Mouse (Mus musculus): ENCODE measurements around the gene Fgr. TPM values are rescaled to one million over a fixed set of nuclear protein-coding genes. Genes with fewer than 3 reads are reported as not detected.

The Fgr gene
- total RNA-seq, 2 experiments from 2014 or later, result 2.4 TPM; not detected in 1

DNA sequence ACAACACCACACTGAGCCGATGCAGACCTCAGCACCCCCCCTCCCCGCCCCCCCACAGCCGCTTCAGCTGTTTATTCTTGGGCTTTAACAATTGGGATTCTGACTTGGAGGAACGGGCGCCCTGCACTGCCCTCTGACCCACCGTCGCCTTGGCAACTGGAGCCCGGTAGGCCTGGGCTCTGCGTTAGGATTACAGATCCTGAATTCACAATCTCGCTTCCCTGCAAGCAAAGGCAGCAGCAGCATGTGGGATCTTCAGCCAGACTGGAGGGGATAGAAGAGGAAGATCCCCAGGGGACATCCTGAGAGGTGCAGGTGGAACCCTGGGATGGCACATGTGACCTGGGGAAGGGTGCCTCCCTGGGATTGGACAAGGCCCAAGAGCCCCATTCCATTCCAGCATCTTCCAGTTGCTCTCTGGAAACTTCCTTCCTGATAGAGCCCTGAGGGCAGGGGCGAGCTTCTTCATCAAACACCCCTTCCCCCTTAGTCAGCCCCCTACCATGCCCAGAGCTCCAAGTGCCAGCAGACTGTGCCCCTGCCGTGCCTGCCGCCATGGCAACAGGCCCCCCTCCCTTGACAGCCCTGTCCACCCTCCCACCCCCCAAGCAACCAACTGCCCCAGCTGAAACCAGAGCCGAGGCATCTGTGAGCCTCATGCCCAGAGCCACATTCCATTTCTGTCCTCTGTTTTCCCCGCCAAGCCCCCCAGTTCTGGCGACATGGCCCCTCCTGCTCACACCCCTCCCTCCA is 73.6 kb downstream of the Fgr start:
- no peak for ATAC-seq (replicated peaks; ENCODE audit: poor library complexity, severe bottlenecking)

GRCm38 (mm10) chr4:133049071-133049920 is 75.4 kb downstream of the Fgr start:
- ATAC-seq (replicated peaks; ENCODE audit: poor library complexity, severe bottlenecking), result no peak

GRCm38 (mm10) chr4:133050196-133050836 is 76.4 kb downstream of the Fgr start:
- peak; percentile 13; the same call in 1 of the 2 replicates for ATAC-seq (replicated peaks; ENCODE audit: poor library complexity, severe bottlenecking)

DNA sequence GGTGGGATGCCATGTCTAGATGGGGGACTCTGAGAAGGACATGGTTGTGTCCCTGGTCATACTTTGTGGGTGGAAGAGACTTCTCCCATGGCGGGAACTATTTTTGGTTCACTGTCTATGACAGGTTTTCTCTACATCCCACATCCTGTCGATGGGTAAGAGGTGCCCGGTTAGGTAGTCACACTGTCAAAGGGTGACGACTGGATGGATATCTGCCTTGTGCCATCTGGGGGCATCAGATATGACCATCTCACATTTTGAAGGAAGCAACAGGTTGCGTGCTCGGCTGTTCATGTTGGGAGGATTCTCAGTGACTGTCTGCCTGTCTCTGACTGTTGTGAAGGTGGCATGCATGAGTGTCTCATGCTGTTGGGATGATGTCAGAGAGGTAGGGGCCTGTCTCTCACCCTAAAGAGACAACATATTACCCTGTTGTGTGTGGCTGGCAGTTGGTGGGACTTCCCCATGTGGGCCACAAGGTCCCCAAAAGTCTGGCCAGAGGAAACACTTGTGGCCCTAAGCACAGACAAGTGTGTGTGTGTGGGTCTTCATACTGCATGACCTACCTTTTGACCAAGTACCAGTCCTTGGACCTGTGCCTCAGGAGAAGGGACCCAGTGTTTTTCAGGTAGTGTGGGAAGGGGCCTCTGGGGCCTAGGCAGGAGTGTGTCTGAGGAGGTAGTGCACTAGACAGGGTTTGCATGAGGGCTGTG is 77.1 kb downstream of the Fgr start:
- ATAC-seq (replicated peaks; ENCODE audit: poor library complexity, severe bottlenecking), result peak; percentile 58

DNA sequence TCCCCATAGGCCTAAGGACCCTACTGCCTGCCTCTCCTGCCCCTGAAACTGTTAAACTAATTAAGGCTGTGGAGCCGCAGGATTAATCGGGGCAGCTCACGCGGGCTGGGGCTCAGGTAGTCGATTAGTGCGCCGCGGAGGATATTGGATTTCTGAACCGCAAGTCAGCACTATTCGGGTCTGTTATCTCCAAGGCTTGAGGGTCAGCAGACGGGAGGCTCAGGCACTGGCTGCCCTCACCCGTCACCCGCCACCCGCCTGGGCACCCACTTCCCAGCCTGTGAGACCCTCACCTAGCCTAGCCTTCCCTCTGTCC is 77.6 kb downstream of the Fgr start:
- no peak for ATAC-seq (replicated peaks; ENCODE audit: poor library complexity, severe bottlenecking)

Other genes starting within 250 kb of the Fgr start
- 2.9 and 4.4 TPM in 2 replicates for gene Xkr8, start 241.5 kb upstream of the Fgr start, total RNA-seq (2014; fragmentation: Nextera tagmentation)
- 5.1 and 15.0 TPM in 2 replicates for gene Xkr8, start 241.5 kb upstream of the Fgr start, total RNA-seq (2017)
- gene Smpdl3b, start 216.8 kb upstream of the Fgr start, total RNA-seq (2014; fragmentation: Nextera tagmentation), result 0.47 TPM in 1 of 2 replicates, not detected in the other
- gene Smpdl3b, start 216.8 kb upstream of the Fgr start, total RNA-seq (2017), result 1.7 TPM in 1 of 2 replicates, not detected in the other
- gene Rpa2, start 205.8 kb upstream of the Fgr start, total RNA-seq (2014; fragmentation: Nextera tagmentation), result 87.0 and 114 TPM in 2 replicates
- 66.8 and 69.9 TPM in 2 replicates for gene Rpa2, start 205.8 kb upstream of the Fgr start, total RNA-seq (2017)
- 43.6 and 56.7 TPM in 2 replicates for gene Themis2, start 177.7 kb upstream of the Fgr start, total RNA-seq (2014; fragmentation: Nextera tagmentation)
- 18.4 and 18.7 TPM in 2 replicates for gene Themis2, start 177.7 kb upstream of the Fgr start, total RNA-seq (2017)
- gene Ppp1r8, start 130.9 kb upstream of the Fgr start, total RNA-seq (2014; fragmentation: Nextera tagmentation), result 59.6 and 70.9 TPM in 2 replicates
- 67.6 and 85.2 TPM in 2 replicates for gene Ppp1r8, start 130.9 kb upstream of the Fgr start, total RNA-seq (2017)
- gene Stx12, start 89.6 kb upstream of the Fgr start, total RNA-seq (2014; fragmentation: Nextera tagmentation), result 22.0 and 39.8 TPM in 2 replicates
- gene Stx12, start 89.6 kb upstream of the Fgr start, total RNA-seq (2017), result 26.5 and 29.6 TPM in 2 replicates
- 15.1 and 25.0 TPM in 2 replicates for gene Fam76a, start 51.5 kb upstream of the Fgr start, total RNA-seq (2014; fragmentation: Nextera tagmentation)
- 17.5 and 17.6 TPM in 2 replicates for gene Fam76a, start 51.5 kb upstream of the Fgr start, total RNA-seq (2017)
- 1.3 and 4.7 TPM in 2 replicates for gene Ahdc1, start 37.2 kb downstream of the Fgr start, total RNA-seq (2014; fragmentation: Nextera tagmentation)
- 0.26 and 0.93 TPM in 2 replicates for gene Ahdc1, start 37.2 kb downstream of the Fgr start, total RNA-seq (2017)
- 109 and 147 TPM in 2 replicates for gene Wasf2, start 156.4 kb downstream of the Fgr start, total RNA-seq (2014; fragmentation: Nextera tagmentation)
- 34.1 and 37.3 TPM in 2 replicates for gene Wasf2, start 156.4 kb downstream of the Fgr start, total RNA-seq (2017)
- gene Cd164l2, start 238.0 kb downstream of the Fgr start, total RNA-seq (2014; fragmentation: Nextera tagmentation), result not detected in 2 replicates
- gene Cd164l2, start 238.0 kb downstream of the Fgr start, total RNA-seq (2017), result not detected in 2 replicates
- gene Gpr3, start 238.4 kb downstream of the Fgr start, total RNA-seq (2014; fragmentation: Nextera tagmentation), result not detected in 2 replicates
- gene Gpr3, start 238.4 kb downstream of the Fgr start, total RNA-seq (2017), result 0.36 TPM in 1 of 2 replicates, not detected in the other